Mouse (Mus musculus): Measurements from ENCODE around the gene Prkn.
A peak's percentile ranks its signal among the peaks of the same experiment; 100 is the strongest.

Prkn gene

DNA sequence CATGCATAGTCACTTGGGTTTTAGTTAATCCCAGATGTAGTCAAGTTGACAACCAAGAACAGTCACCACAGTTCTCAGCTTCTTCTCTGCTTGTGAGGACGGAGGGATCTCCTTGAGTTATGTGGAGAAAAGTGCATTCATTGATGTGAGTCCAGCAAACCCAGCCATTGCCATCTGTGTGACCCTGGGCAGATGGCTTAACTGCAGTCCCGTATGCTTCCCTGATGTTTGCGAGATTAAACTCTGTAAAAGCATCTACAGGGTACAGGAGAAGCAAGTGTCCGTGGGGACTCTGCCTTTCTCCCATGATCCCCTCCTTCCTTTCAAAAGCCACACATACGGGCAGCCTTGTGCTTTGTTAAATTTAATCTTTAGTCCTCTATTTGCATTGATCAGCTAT lies 157.1 kb downstream of the Prkn start:
- no peak for DNase-seq

GRCm38 (mm10) chr17:11023371-11023770 lies 183.2 kb downstream of the Prkn start:
- DNase-seq, result peak; percentile 20

GRCm38 (mm10) chr17:11029348-11029747 lies 189.2 kb downstream of the Prkn start:
- no peak for DNase-seq

DNA sequence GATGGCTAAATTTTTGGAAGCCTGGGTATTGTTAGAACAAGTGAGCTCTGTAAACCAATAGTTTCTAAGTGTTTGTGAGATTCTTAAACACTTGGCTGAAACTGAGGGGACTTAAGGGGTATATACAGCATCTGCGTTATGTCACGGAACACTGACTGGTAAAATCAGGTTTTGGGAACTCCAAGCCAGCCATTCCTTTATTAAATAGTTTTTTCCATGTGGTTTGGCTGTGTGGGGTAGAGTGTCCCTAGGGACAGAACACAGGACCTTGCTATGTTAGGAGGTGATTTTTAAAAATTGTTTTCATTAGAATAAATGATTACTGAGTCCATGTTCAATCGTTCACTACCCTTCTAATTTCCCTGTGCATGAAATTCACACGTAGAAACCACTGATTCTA lies 190.8 kb downstream of the Prkn start:
- no peak for DNase-seq

GRCm38 (mm10) chr17:11032366-11032765 lies 192.2 kb downstream of the Prkn start:
- no peak for DNase-seq

DNA sequence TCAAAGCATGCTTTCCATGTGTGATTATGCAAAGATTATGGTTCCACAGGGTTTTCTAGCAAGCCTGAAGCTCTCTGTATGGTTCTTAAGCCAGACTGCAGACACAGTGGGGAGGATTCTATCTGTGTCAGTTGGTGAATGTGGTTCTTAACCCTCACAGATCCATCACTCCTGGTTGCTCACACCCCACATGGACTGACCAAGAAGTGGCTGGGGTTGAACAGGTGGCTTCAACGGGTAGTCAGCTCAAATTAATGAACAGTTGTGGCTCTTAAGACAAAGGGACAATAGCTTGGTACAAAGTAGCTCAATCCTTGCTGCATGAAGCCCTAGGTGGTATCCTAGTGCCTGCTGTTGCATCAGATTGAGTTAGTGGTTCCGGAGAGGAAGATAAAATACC lies 193.4 kb downstream of the Prkn start:
- no peak for DNase-seq

DNA sequence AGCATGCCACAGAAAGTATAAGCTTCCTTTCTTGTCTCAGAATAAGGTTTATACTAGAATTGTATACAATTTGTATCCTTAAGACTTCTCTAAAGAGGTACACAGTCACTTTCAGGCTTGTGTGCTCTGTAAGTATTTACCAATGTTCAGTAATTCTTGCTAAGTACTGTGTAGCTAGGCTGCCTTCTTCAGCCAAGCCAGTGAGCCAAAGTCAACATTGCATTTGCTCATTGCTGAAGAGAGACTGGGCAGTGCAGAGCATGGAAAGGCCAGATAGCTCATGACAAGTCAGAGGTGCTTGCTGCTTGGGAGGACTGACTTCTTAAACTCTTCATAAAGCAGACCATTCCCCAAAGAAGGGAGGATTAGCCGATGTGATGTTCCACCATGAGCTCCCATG lies 198.1 kb downstream of the Prkn start:
- no peak for DNase-seq

DNA sequence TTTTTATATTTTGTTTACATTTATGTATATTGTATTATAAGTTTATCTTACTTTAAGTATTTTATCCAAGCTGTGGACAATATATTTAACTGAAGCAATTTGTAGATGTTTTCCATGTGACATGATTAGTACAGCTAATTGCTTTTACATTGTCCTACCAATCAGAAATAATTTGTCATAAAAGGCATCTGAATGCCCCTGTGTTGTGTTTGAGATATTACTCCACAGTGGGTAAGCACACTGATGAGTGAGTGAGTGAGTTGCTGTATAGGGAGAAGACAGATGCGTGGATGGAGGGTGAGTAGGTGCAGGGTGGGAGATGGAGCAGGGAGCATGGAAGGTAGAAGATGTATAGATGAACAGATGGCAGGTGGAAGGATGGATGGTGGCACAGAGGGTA lies 218.8 kb downstream of the Prkn start:
- DNase-seq, result no peak

DNA sequence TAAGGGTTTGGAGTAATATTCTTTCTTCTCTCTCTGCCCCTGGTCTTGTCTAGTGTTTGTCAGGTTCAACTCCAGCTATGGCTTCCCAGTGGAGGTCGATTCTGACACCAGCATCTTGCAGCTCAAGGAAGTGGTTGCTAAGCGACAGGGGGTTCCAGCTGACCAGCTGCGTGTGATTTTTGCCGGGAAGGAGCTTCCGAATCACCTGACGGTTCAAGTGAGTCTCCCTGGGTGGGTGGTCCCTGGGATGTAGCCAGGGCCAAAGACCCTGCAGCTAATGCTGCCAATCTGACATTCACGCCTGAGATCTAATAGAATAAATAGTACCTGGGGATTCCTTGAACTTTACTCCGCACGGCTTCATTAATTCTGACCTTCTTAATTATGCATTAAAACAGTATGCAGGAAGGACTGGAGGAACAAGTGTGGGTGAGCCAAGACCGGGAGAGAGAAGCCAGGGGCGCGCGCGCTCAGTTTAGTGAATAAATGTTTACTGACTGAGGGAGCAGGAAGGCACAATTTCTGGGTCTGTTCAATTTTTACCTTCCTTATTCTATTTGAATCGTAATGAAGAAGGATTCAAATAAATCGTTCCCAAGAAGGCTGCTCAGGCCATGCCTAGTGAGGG lies 227.0 kb downstream of the Prkn start:
- DNase-seq, result peak; percentile 37

- peak; percentile 59 for DNase-seq
These were observed 227.7 kb downstream of the Prkn start for GRCm38 (mm10) chr17:11067704-11068475.

- no peak for DNase-seq
These were observed 230.8 kb downstream of the Prkn start for GRCm38 (mm10) chr17:11070996-11071395.

DNA sequence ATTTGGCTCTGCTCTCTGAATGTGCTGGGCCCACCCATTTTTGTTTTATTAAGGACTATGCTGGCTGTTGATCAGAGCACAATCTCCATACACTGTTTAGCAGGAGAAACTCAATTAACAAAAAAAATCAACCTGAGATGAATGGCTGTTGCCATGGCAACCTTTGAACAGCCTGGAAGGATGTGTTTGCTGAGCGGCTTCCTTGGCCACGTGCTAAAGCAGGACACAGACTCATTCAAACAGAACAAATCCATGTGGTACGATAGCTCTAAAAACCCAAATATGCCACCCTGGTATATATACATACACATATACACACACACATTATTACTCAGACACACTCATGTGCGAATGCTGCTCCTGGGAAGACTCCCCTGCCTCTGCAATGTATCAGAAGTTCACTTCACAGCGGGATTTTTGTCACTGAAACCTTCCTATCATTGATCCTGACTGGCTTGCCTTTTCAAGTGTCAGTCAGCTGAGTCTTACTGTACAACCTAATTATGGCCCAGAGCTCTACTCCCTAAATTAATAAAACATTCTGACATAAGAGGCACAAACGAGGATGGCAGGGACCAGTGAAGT lies 236.2 kb downstream of the Prkn start:
- no peak for DNase-seq

DNA sequence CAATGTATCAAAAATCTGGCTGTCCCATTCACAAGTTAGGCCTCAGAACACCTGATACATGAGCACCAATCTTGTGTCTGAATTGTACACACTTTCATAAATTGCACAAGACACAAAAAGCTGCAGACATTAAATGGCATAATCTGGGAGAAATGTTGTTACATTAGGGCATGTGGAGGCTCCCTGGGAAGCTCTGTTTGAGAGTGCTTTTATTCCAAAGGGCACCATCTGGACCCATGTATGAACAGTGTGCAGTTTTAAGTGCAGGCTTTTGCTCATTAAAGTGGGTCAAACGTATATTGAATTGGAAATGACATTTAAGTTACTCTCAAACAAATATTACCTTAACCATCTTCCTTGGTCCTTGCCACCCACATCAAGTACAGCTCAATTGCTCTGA lies 246.3 kb downstream of the Prkn start:
- no peak for DNase-seq

DNA sequence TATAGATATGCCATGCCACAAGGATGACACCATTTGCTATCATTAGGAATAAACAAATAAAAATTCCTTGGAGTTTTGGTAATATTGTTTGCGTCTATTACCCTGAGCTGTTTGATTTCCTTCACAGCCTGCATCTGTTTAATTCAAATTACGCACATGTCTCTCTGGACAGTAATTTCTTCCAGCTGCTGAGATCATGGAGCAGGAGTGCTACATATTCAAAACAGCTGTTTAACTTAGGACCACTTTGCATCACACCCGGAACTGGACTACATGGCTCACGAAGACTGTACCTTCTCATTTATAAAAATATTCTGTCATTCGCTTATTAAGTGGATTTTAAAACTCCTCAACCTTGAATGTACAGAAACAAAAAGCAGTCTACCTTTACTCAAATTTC lies 246.9 kb downstream of the Prkn start:
- no peak for DNase-seq

DNA sequence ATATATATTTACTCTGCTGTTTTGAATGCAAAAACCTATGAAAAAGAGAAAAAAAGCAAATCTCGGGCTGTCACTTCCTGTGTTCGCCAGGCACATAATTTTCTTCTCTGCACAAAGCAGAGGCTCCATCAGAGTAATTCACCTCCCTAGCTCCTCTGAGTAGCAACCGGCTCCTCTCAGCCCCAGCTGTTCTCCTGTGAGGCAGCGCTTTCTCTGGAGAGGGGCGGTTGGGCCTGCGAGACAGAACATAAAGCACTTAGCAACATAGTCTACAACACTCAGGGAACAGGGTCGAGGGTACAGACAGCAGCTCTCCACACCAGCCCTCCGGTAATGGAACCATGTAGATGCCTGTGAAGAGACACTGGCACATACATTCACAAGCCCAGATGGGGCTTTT lies 247.6 kb downstream of the Prkn start:
- no peak for DNase-seq

DNA sequence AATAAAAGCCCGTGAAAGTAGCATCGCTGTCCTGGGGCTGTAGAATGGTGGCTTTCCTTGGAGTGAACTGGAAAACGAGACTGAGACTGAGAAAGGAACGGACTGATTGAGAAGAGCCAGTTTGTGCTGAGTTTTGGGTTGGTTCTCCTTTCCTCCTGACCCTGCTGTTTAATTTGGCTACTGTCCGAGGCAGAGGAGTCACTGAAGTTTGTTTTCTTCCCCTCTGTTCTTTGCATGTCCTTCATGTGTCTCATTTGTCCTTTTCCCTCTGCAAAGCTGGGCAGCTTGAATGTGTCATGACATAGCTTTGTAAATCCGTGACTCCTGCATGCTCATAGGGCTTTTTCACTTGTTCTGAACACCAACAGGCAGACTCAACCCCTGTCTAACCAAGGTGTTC lies 249.2 kb downstream of the Prkn start:
- DNase-seq, result peak; percentile 11

GRCm38 (mm10) chr17:11092900-11093299 lies 252.7 kb downstream of the Prkn start:
- DNase-seq, result no peak

- DNase-seq, result no peak
These were observed 253.1 kb downstream of the Prkn start for GRCm38 (mm10) chr17:11093321-11093720.

- DNase-seq, result no peak
These were observed 266.8 kb downstream of the Prkn start for GRCm38 (mm10) chr17:11107007-11107406.

GRCm38 (mm10) chr17:11107916-11108315 lies 267.7 kb downstream of the Prkn start:
- DNase-seq, result no peak

- DNase-seq, result no peak
These were observed 277.3 kb downstream of the Prkn start for GRCm38 (mm10) chr17:11117508-11117907.

- DNase-seq, result no peak
These were observed 283.9 kb downstream of the Prkn start for GRCm38 (mm10) chr17:11124048-11124447.

DNA sequence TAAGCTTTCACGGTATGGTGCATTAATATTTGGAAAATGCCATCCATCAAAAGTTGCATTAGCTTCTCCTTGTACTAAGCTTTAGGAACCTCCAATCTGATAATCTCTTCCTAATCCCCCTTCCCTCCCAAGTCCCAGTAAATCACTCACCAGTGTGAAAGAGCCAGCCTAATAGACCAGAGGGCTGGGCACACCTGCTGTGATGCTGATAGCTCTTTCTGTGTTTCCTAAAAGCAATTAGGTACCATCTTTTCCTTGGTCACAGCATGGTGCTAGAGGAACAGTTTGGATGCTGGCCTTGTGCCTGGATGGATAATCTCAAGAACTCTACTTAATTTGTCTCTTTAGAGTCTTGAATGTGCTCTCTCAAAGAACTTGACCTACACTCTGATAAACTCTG lies 287.0 kb downstream of the Prkn start:
- DNase-seq, result no peak

DNA sequence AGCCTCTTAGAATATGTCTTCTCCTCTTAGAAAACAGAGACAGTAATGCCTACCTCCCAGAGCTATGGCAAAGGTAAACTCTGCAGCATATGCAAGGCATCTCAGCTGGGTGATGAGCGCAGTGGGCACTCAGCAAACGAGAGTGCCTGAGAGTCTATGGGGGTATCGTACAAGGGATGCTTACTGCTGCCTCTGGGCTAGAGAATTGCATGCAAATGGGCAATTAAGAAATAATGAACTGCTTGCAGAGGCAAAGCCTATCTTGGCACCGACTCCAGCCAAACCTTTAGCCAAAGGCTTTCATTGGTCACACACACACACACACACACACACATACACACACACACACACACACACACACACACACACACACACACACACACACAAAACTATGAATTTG lies 290.7 kb downstream of the Prkn start:
- no peak for DNase-seq

Measured in kidney, postnatal 14 days (tissue).